Mouse (Mus musculus) intestine, postnatal 0 days (tissue): ENCODE measurements at regions not wholly inside any gene's neighbourhood (a gene's known extent, or its start where the extent isn't known, plus 50 kb on each side); places are given as distances from the start of the nearest gene placed in this dataset.
"Not testable (repeated sequence)": the region's sequence is repeated elsewhere in the genome, so short reads cannot be mapped to it uniquely, and the experiment has no call there.

Experiments
- ATAC-seq: fragments of 200-750 bp; cut with Nextera tagmentation; 2 replicates; pipeline ENCODE4 v1.8.0; 2017; ENCODE audit warnings: mild to moderate bottlenecking, moderate TSS enrichment, moderate library complexity
- H3K27ac ChIP-seq: fragments of 300-500 bp; sonication (generic); 2 replicates; pipeline ENCODE4 v1.5.1; 2014; ENCODE audit warnings: mild to moderate bottlenecking, low read depth, low read length, moderate library complexity
- H3K27me3 ChIP-seq: fragments of 300-500 bp; sonication (generic); replicated peaks from 2 replicates; pipeline ENCODE4 v1.6.1; 2014; ENCODE audit warnings: low read length, mixed read lengths; ENCODE audit not compliant: control insufficient read depth, insufficient read depth
- H3K36me3 ChIP-seq: fragments of 300-500 bp; sonication (generic); 2 replicates; pipeline ENCODE4 v1.6.1; 2014; ENCODE audit warnings: mild to moderate bottlenecking, moderate library complexity; ENCODE audit not compliant: control insufficient read depth, insufficient read depth
- H3K4me1 ChIP-seq: fragments of 300-500 bp; sonication (generic); replicated peaks from 2 replicates; pipeline ENCODE4 v1.6.1; 2014; ENCODE audit warnings: antibody characterized with exemption, low read length, mixed read lengths; ENCODE audit not compliant: control insufficient read depth, insufficient read depth
- H3K4me2 ChIP-seq: fragments of 300-500 bp; sonication (generic); replicated peaks from 2 replicates; pipeline ENCODE4 v1.6.1; 2014; ENCODE audit warnings: low read depth, mild to moderate bottlenecking, moderate library complexity
- H3K4me3 ChIP-seq: fragments of 300-500 bp; sonication (generic); 2 replicates; pipeline ENCODE4 v1.5.1; 2014; ENCODE audit warnings: low read depth, low read length
- H3K9ac ChIP-seq: fragments of 300-500 bp; sonication (generic); 2 replicates; pipeline ENCODE4 v1.6.1; 2014; ENCODE audit warnings: mild to moderate bottlenecking, low read depth, low read length
- H3K9me3 ChIP-seq: fragments of 300-500 bp; sonication (generic); 2 replicates; pipeline ENCODE4 v1.6.1; 2016; ENCODE audit warnings: mixed run types; ENCODE audit not compliant: control insufficient read depth
- CTCF ChIP-seq: sonication (generic); IDR thresholded peaks from 2 replicates; pipeline ENCODE4 v1.5.1; 2016; ENCODE audit warnings: low read depth, mild to moderate bottlenecking, control low read depth, antibody characterized with exemption, moderate library complexity
- WGBS: fragments of 180-500 bp; shearing (Covaris S2); extraction: QIAGEN DNeasy Blood & Tissue Kit; methylation state at CpG from one replicate; pipeline ENCODE4 v1.1.7; 2014; 5-methylcytosine and 5-hydroxymethylcytosine counted together

DNA sequence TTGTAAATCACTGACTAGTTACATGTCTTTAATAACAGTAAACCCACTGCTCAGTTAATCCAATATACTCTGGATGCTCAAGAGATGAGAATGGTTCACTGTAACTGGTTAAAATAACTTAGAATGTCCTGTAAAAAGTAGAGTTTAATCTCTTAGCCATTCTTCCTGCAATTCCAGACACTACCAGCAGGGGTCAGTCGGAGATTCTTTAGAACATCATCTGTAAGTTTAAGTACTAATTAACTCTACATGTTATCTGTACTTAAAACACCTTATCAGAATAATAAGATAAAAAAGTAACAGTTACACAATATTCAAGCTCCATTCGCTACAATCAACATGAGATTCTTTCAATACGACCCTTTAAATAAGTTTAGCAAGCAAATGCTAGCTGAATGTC is 58.7 kb upstream of the Olig3 start:
- no peaks in the 10 kb centered on the region for H3K9me3 ChIP-seq
- WGBS: 53% methylated on average over 3 of the region's 3 CpGs
- no peak overlapping the region for H3K4me2 ChIP-seq
- no peaks in the 10 kb centered on the region for H3K27me3 ChIP-seq
- TF ChIP-seq CTCF: peak; percentile 59
- H3K27ac ChIP-seq: no peak overlapping the region
- H3K4me3 ChIP-seq: no peak overlapping the region
- no peak for ATAC-seq
- no peak overlapping the region for H3K9ac ChIP-seq
- H3K4me1 ChIP-seq: no peaks in the 10 kb centered on the region
- H3K36me3 ChIP-seq: no peaks in the 10 kb centered on the region

DNA sequence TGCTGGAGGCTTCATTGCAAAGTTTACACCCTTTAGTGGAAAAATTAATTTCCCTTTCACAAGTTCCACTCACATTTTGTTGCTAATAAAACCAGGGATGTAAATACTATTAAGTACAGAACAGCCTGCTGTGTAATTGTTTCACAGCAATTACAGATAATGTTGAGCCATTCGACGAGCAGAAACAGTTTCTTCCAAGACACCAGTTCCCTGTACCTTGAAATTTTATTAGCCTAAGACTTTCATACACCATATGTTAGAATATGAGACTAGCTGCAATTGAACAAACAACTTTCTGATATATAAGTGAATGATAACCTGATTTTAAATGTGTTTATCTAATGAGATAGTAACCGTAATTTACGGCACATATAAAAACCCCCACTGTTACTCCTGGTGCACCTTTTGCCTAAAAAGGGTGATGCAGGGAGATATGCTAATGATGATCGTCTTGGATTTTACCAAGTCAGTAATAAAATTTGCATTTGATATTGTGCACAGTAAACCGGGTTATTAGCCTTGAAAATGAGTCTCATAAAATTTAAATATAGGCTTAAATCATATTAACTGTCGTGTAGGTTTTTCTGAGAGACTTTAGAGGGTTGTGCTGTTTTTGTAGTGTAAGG is 60.8 kb upstream of the Olig3 start:
- no peak for TF ChIP-seq CTCF
- Histone ChIP-seq H3K4me3 (no peak overlapping the region), H3K27ac (no peak overlapping the region), H3K9ac (no peak overlapping the region), H3K36me3 (no peaks in the 10 kb centered on the region), H3K27me3 (no peaks in the 10 kb centered on the region), H3K9me3 (no peaks in the 10 kb centered on the region), H3K4me2 (no peak overlapping the region), H3K4me1 (no peaks in the 10 kb centered on the region)
- WGBS: 58% methylated on average over 7 of the region's 7 CpGs
- no peak for ATAC-seq

DNA sequence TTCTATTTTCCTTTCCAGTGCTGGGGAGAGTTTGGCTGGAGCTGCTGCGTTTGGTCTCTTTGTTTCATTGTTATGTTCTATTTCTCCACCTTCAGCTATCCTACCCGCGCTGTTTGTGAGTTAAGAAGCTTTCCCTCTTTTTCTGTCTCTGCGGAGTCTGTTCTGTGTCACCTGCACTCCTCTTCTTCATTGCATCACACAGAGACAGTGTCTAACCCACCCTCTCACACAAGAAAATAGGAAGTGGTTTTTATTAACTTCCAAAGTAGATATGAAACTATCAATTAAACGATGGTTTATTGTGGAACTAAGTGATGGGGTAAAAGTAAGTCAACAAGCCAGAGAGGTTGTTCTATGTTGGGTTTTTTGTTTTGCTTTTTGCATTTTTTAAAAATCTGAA is 64.9 kb upstream of the Olig3 start:
- ATAC-seq: no peak
- no peaks in the 10 kb centered on the region for H3K9me3 ChIP-seq
- WGBS: 82% methylated on average over 5 of the region's 5 CpGs
- H3K4me1 ChIP-seq: no peaks in the 10 kb centered on the region
- H3K27ac ChIP-seq: no peak overlapping the region
- H3K9ac ChIP-seq: no peak overlapping the region
- no peak overlapping the region for H3K4me3 ChIP-seq
- H3K4me2 ChIP-seq: no peak overlapping the region
- no peaks in the 10 kb centered on the region for H3K36me3 ChIP-seq
- no peak for TF ChIP-seq CTCF
- no peaks in the 10 kb centered on the region for H3K27me3 ChIP-seq

DNA sequence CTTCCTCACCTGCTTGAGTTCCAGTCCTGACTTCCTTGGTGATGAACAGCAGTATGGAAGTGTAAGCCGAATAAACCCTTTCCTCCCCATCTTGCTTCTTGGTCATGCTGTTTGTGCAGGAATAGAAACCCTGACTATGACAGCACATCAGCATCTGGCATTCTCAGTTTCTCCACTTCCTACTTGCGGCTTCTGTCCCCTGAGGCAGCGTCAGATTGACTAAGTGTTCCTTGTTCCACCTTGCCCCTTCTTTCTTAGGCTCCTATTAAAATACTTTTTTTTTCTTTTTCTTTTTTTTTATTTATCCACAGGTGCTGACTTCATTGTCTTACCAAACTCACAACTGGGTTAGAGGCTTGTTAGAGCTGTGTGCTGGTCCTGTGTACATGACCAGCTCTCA is 65.3 kb upstream of the Olig3 start:
- H3K4me2 ChIP-seq, H3K9me3 ChIP-seq, H3K4me1 ChIP-seq, H3K27me3 ChIP-seq, H3K4me3 ChIP-seq, ATAC-seq, H3K27ac ChIP-seq, H3K9ac ChIP-seq, H3K36me3 ChIP-seq: not testable (repeated sequence)
- 81% methylated on average over 3 of the region's 3 CpGs for WGBS

DNA sequence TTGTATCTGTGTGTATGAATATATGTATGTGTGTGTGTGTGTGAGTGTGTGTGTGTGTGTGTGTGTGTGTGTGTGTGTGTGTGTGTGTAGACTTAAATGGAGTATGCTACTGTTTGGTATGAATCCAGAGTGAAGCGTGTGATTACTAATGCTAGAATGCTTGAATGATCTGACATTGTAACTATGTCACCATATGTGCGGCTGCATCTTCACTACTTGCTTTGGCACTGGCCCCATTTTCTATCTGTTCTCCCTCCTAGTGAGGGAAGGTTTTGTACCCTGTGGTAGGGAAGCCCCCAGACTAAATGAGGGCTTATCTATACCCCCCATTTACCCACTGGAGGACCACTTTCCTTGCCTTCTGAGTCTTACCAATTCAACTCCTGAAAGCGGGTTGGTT is 74.2 kb upstream of the Olig3 start:
- Histone ChIP-seq H3K9me3 (no peaks in the 10 kb centered on the region), H3K27me3 (no peaks in the 10 kb centered on the region), H3K36me3 (no peaks in the 10 kb centered on the region), H3K27ac (no peak overlapping the region), H3K4me1 (no peaks in the 10 kb centered on the region), H3K4me2 (no peak overlapping the region), H3K4me3 (no peak overlapping the region), H3K9ac (no peak overlapping the region)
- WGBS: 90% methylated on average over 3 of the region's 3 CpGs
- ATAC-seq: no peak
- no peak for TF ChIP-seq CTCF

DNA sequence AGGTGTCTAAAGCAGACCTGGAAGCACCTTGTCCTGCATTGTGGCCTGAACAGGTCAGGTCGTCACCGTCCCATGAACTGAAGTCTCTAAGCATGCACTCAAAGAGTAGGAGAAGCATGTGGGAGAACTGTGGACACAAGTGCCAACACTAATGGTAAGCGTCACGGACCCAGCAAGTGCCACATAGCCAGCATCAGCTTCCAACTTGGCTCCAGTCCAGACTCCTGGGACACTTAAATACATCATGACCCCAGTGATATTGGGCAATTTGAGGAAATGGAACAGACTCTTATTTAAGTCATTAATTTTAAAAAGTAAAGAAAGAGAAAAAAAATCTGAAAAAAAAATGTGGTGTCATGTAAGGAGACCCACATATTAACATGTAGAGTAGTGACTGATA is 75.3 kb upstream of the Olig3 start:
- ATAC-seq: no peak
- Histone ChIP-seq H3K4me2 (no peak overlapping the region), H3K9ac (no peak overlapping the region), H3K36me3 (no peaks in the 10 kb centered on the region), H3K4me3 (no peak overlapping the region), H3K27me3 (no peaks in the 10 kb centered on the region), H3K4me1 (no peaks in the 10 kb centered on the region), H3K27ac (no peak overlapping the region), H3K9me3 (no peaks in the 10 kb centered on the region)
- TF ChIP-seq CTCF: no peak
- 83% methylated on average over 4 of the region's 4 CpGs for WGBS
